Mouse (Mus musculus) left cerebral cortex, adult 18-20 months (tissue): ENCODE results near the gene Trappc6b. TPM values are rescaled to one million over a fixed set of nuclear protein-coding genes. Genes with fewer than 3 reads are reported as not detected.

ENCODE experiments used
- DNase-seq, 2 experiments: peaks; one replicate each; pipeline ENCODE4 v3.0.0; 2021 to 2022; ENCODE audit warnings: low spot score in 2 of 2, mixed read lengths in 1 of 2
- total RNA-seq, 2 experiments: library from RNA; stranded (reverse); gene quantifications; 2 replicates each; pipeline ENCODE4 v1.2.3; 2021

Trappc6b gene
- total RNA-seq, 2 experiments from 2014 or later, result 121 to 135 TPM

GRCm38 (mm10) chr12:59056222-59056621, 5.0 kb downstream of the Trappc6b start:
- DNase-seq, result no peak

- no peak for DNase-seq
Measured at GRCm38 (mm10) chr12:59055196-59055850, 5.9 kb downstream of the Trappc6b start.

- DNase-seq, result no peak
Measured at GRCm38 (mm10) chr12:59053976-59054375, 7.3 kb downstream of the Trappc6b start.

- no peak for DNase-seq
Measured at GRCm38 (mm10) chr12:59053166-59053565, 8.1 kb downstream of the Trappc6b start.

GRCm38 (mm10) chr12:59052470-59052869, 8.8 kb downstream of the Trappc6b start:
- DNase-seq, result no peak

GRCm38 (mm10) chr12:59040851-59041250, 20.4 kb downstream of the Trappc6b start:
- DNase-seq, result no peak

- no peak for DNase-seq
Measured at GRCm38 (mm10) chr12:59039971-59040844, 21.1 kb downstream of the Trappc6b start.

GRCm38 (mm10) chr12:59039162-59039970, 21.9 kb downstream of the Trappc6b start:
- DNase-seq, result no peak

GRCm38 (mm10) chr12:59032101-59032500, 29.2 kb downstream of the Trappc6b start:
- no peak for DNase-seq

GRCm38 (mm10) chr12:59021306-59021705, 40.0 kb downstream of the Trappc6b start:
- DNase-seq, result no peak

- no peak for DNase-seq
Measured at GRCm38 (mm10) chr12:59019891-59020290, 41.4 kb downstream of the Trappc6b start.

- no peak for DNase-seq
Measured at GRCm38 (mm10) chr12:59017970-59018369, 43.3 kb downstream of the Trappc6b start.

GRCm38 (mm10) chr12:59013234-59013633, 48.0 kb downstream of the Trappc6b start, which contains the start of gene Gemin2:
Gemin2 (plus strand) TSS chr12:59013393.
- peak; percentile 83 to 90 for DNase-seq

GRCm38 (mm10) chr12:59012710-59013091, 48.6 kb downstream of the Trappc6b start:
- DNase-seq, result no peak

GRCm38 (mm10) chr12:59011844-59012709, 49.2 kb downstream of the Trappc6b start, which contains the start of gene Sec23a:
Sec23a (minus strand) TSS chr12:59012017.
- DNase-seq, result peak; percentile 95 to 97

GRCm38 (mm10) chr12:59011275-59011843, 49.9 kb downstream of the Trappc6b start:
- no peak for DNase-seq

- DNase-seq, result no peak
Measured at GRCm38 (mm10) chr12:59010482-59010881, 50.8 kb downstream of the Trappc6b start.
